Mouse (Mus musculus): ENCODE measurements at regions not wholly inside any gene's neighbourhood (a gene's known extent, or its start where the extent isn't known, plus 50 kb on each side); places are given as distances from the start of the nearest gene placed in this dataset.
A peak's percentile ranks its signal among the peaks of the same experiment; 100 is the strongest.

- DNase-seq = no peak
- 89% methylated on average over 4 of the region's 4 CpGs for WGBS
- no peak overlapping the region for H3K4me3 ChIP-seq (ENCODE audit: insufficient read depth, low read depth, low read length)
- H3K4me1 ChIP-seq (ENCODE audit: control insufficient read depth, insufficient read depth, low read length) = peaks cover 9% of the 10 kb centered on the region
- H3K36me3 ChIP-seq (ENCODE audit: control insufficient read depth, insufficient read depth, low read length) = no peaks in the 10 kb centered on the region
- no peak for TF ChIP-seq POLR2A (IDR thresholded peaks at IDR 0.05; ENCODE audit: low read depth, low read length)
- no peak for TF ChIP-seq CTCF (conservative IDR thresholded peaks at IDR 0.05; ENCODE audit: insufficient read depth, insufficient read length, low read depth, low read length)
- H3K27me3 ChIP-seq (replicated peaks; ENCODE audit: control insufficient read depth, insufficient read depth, low read length) = no peaks in the 10 kb centered on the region
- H3K27ac ChIP-seq (ENCODE audit: insufficient read depth, low read depth, low read length) = no peak overlapping the region
Observed at GRCm38 (mm10) chr15:67048621-67049020, 547.9 kb upstream of the Lrrc6 start.

GRCm38 (mm10) chr15:67048148-67048547, 547.4 kb upstream of the Lrrc6 start:
- TF ChIP-seq CTCF (conservative IDR thresholded peaks at IDR 0.05; ENCODE audit: insufficient read depth, insufficient read length, low read depth, low read length) (no peak), POLR2A (IDR thresholded peaks at IDR 0.05; ENCODE audit: low read depth, low read length) (no peak)
- 83% methylated on average over 5 of the region's 5 CpGs for WGBS
- H3K27ac ChIP-seq (ENCODE audit: insufficient read depth, low read depth, low read length) = no peak overlapping the region
- no peak overlapping the region for H3K4me3 ChIP-seq (ENCODE audit: insufficient read depth, low read depth, low read length)
- H3K4me1 ChIP-seq (ENCODE audit: control insufficient read depth, insufficient read depth, low read length) = peaks cover 9% of the 10 kb centered on the region
- no peaks in the 10 kb centered on the region for H3K36me3 ChIP-seq (ENCODE audit: control insufficient read depth, insufficient read depth, low read length)
- no peak for DNase-seq
- H3K27me3 ChIP-seq (replicated peaks; ENCODE audit: control insufficient read depth, insufficient read depth, low read length) = no peaks in the 10 kb centered on the region

GRCm38 (mm10) chr15:67045920-67046804, 545.5 kb upstream of the Lrrc6 start:
- peak overlapping the region; percentile 12; the same call in 1 of the 2 replicates for H3K27ac ChIP-seq (ENCODE audit: insufficient read depth, low read depth, low read length)
- no peak for TF ChIP-seq CTCF (conservative IDR thresholded peaks at IDR 0.05; ENCODE audit: insufficient read depth, insufficient read length, low read depth, low read length)
- H3K4me3 ChIP-seq (ENCODE audit: insufficient read depth, low read depth, low read length) = no peak overlapping the region
- WGBS = 54% methylated on average over 12 of the region's 12 CpGs
- H3K4me1 ChIP-seq (ENCODE audit: control insufficient read depth, insufficient read depth, low read length) = peaks cover 9% of the 10 kb centered on the region
- no peaks in the 10 kb centered on the region for H3K27me3 ChIP-seq (replicated peaks; ENCODE audit: control insufficient read depth, insufficient read depth, low read length)
- DNase-seq = peak; percentile 84
- H3K36me3 ChIP-seq (ENCODE audit: control insufficient read depth, insufficient read depth, low read length) = no peaks in the 10 kb centered on the region

GRCm38 (mm10) chr15:67045329-67045728, 544.6 kb upstream of the Lrrc6 start:
- H3K27ac ChIP-seq (ENCODE audit: insufficient read depth, low read depth, low read length) = peak overlapping the region; percentile 26; the same call in 1 of the 2 replicates

GRCm38 (mm10) chr15:67044806-67045205, 544.1 kb upstream of the Lrrc6 start:
- no peak overlapping the region for H3K27ac ChIP-seq (ENCODE audit: insufficient read depth, low read depth, low read length)
- no peaks in the 10 kb centered on the region for H3K27me3 ChIP-seq (replicated peaks; ENCODE audit: control insufficient read depth, insufficient read depth, low read length)
- no peaks in the 10 kb centered on the region for H3K36me3 ChIP-seq (ENCODE audit: control insufficient read depth, insufficient read depth, low read length)
- WGBS = 67% methylated on average over 4 of the region's 4 CpGs
- TF ChIP-seq CTCF (conservative IDR thresholded peaks at IDR 0.05; ENCODE audit: insufficient read depth, insufficient read length, low read depth, low read length) = no peak
- TF ChIP-seq POLR2A (IDR thresholded peaks at IDR 0.05; ENCODE audit: low read depth, low read length) = no peak
- H3K4me3 ChIP-seq (ENCODE audit: insufficient read depth, low read depth, low read length) = no peak overlapping the region
- H3K4me1 ChIP-seq (ENCODE audit: control insufficient read depth, insufficient read depth, low read length) = peaks cover 13% of the 10 kb centered on the region
- peak; percentile 74 for DNase-seq

More at GRCm38 (mm10) chr15:67045329-67045728, 544.6 kb upstream of the Lrrc6 start:
- TF ChIP-seq POLR2A (IDR thresholded peaks at IDR 0.05; ENCODE audit: low read depth, low read length) (no peak), CTCF (conservative IDR thresholded peaks at IDR 0.05; ENCODE audit: insufficient read depth, insufficient read length, low read depth, low read length) (no peak)
- 41% methylated on average over 3 of the region's 3 CpGs for WGBS
- Histone ChIP-seq H3K36me3 (ENCODE audit: control insufficient read depth, insufficient read depth, low read length) (no peaks in the 10 kb centered on the region), H3K4me1 (ENCODE audit: control insufficient read depth, insufficient read depth, low read length) (peaks cover 10% of the 10 kb centered on the region), H3K27me3 (replicated peaks; ENCODE audit: control insufficient read depth, insufficient read depth, low read length) (no peaks in the 10 kb centered on the region), H3K4me3 (ENCODE audit: insufficient read depth, low read depth, low read length) (no peak overlapping the region)
- DNase-seq = no peak

- Histone ChIP-seq H3K4me1 (ENCODE audit: control insufficient read depth, insufficient read depth, low read length) (peaks cover 13% of the 10 kb centered on the region), H3K4me3 (ENCODE audit: insufficient read depth, low read depth, low read length) (no peak overlapping the region), H3K27me3 (replicated peaks; ENCODE audit: control insufficient read depth, insufficient read depth, low read length) (no peaks in the 10 kb centered on the region), H3K36me3 (ENCODE audit: control insufficient read depth, insufficient read depth, low read length) (no peaks in the 10 kb centered on the region), H3K27ac (ENCODE audit: insufficient read depth, low read depth, low read length) (no peak overlapping the region)
- TF ChIP-seq CTCF (conservative IDR thresholded peaks at IDR 0.05; ENCODE audit: insufficient read depth, insufficient read length, low read depth, low read length) = peak; percentile 55
- no peak for TF ChIP-seq POLR2A (IDR thresholded peaks at IDR 0.05; ENCODE audit: low read depth, low read length)
- DNase-seq = peak; percentile 56
- WGBS = 90% methylated on average over 2 of the region's 2 CpGs
Observed at GRCm38 (mm10) chr15:67042131-67042530, 541.4 kb upstream of the Lrrc6 start.

- 74% methylated on average over 12 of the region's 12 CpGs for WGBS
- DNase-seq = no peak
Observed at GRCm38 (mm10) chr15:67040229-67040628, 539.5 kb upstream of the Lrrc6 start.

More at GRCm38 (mm10) chr15:67040229-67040628, 539.5 kb upstream of the Lrrc6 start:
- Histone ChIP-seq H3K36me3 (ENCODE audit: control insufficient read depth, insufficient read depth, low read length) (no peaks in the 10 kb centered on the region), H3K27ac (ENCODE audit: insufficient read depth, low read depth, low read length) (no peak overlapping the region), H3K4me3 (ENCODE audit: insufficient read depth, low read depth, low read length) (no peak overlapping the region), H3K4me1 (ENCODE audit: control insufficient read depth, insufficient read depth, low read length) (peaks cover 4% of the 10 kb centered on the region; the same call in 1 of the 2 replicates), H3K27me3 (replicated peaks; ENCODE audit: control insufficient read depth, insufficient read depth, low read length) (no peaks in the 10 kb centered on the region)
- TF ChIP-seq CTCF (conservative IDR thresholded peaks at IDR 0.05; ENCODE audit: insufficient read depth, insufficient read length, low read depth, low read length) = no peak
- TF ChIP-seq POLR2A (IDR thresholded peaks at IDR 0.05; ENCODE audit: low read depth, low read length) = no peak

Data from kidney, adult 2 months (tissue).